Mouse (Mus musculus): ENCODE data around the gene Wfs1. TPM values are rescaled to one million over a fixed set of nuclear protein-coding genes. Genes with fewer than 3 reads are reported as not detected.

The Wfs1 gene
- polyA plus RNA-seq, 1 experiment: 23.5 TPM

GRCm38 (mm10) chr5:36935486-36936473 is 53.2 kb downstream of the Wfs1 start:
- no peaks in the 10 kb centered on the region for H3K27me3 ChIP-seq (ENCODE audit: control insufficient read depth, insufficient read depth, low read length)
- no peak overlapping the region for H3K27ac ChIP-seq (ENCODE audit: insufficient read depth, low read depth, low read length)
- 71% methylated on average over 17 of the region's 17 CpGs for WGBS
- H3K4me3 ChIP-seq (ENCODE audit: low read depth, low read length): no peak overlapping the region
- H3K36me3 ChIP-seq (ENCODE audit: control insufficient read depth, insufficient read depth, low read length): no peaks in the 10 kb centered on the region
- H3K4me1 ChIP-seq (ENCODE audit: control insufficient read depth, insufficient read depth, insufficient read length, low read length): peaks cover 4% of the 10 kb centered on the region
- TF ChIP-seq POLR2A (IDR thresholded peaks at IDR 0.05; ENCODE audit: low read depth, low read length): no peak
- TF ChIP-seq CTCF (IDR thresholded peaks at IDR 0.05; ENCODE audit: extremely low read depth, insufficient read length, insufficient replicate concordance, low read depth, low read length): no peak

DNA sequence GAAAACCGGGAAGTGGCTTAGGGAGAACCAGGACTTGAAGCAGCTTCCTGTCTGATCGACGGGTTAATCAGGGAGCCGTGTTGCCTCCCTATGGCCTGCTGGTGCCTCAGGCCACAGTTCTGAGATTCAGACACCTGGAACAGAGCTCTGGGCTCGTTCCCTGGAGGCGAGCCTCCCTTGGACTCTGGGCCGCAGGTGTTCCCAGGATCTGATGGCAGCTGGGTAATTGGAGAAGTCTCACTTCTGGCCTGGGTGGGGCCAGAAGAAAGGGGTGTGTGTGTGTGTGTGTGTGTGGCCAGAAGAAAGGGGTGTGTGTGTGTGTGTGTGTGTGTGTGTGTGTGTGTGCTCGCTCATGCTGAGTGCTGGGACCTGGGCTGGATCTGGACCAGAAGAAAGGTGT is 55.6 kb downstream of the Wfs1 start:
- H3K27ac ChIP-seq (ENCODE audit: insufficient read depth, low read depth, low read length): no peak overlapping the region
- no peak overlapping the region for H3K4me3 ChIP-seq (ENCODE audit: low read depth, low read length)
- peaks cover 4% of the 10 kb centered on the region for H3K4me1 ChIP-seq (ENCODE audit: control insufficient read depth, insufficient read depth, insufficient read length, low read length)
- TF ChIP-seq CTCF (IDR thresholded peaks at IDR 0.05; ENCODE audit: extremely low read depth, insufficient read length, insufficient replicate concordance, low read depth, low read length): no peak
- TF ChIP-seq POLR2A (IDR thresholded peaks at IDR 0.05; ENCODE audit: low read depth, low read length): no peak
- WGBS: 9% methylated on average over 8 of the region's 8 CpGs
- no peaks in the 10 kb centered on the region for H3K27me3 ChIP-seq (ENCODE audit: control insufficient read depth, insufficient read depth, low read length)
- H3K36me3 ChIP-seq (ENCODE audit: control insufficient read depth, insufficient read depth, low read length): no peaks in the 10 kb centered on the region

- peaks cover 4% of the 10 kb centered on the region for H3K4me1 ChIP-seq (ENCODE audit: control insufficient read depth, insufficient read depth, insufficient read length, low read length)
- no peaks in the 10 kb centered on the region for H3K36me3 ChIP-seq (ENCODE audit: control insufficient read depth, insufficient read depth, low read length)
- TF ChIP-seq CTCF (IDR thresholded peaks at IDR 0.05; ENCODE audit: extremely low read depth, insufficient read length, insufficient replicate concordance, low read depth, low read length): no peak
- no peak for TF ChIP-seq POLR2A (IDR thresholded peaks at IDR 0.05; ENCODE audit: low read depth, low read length)
- H3K4me3 ChIP-seq (ENCODE audit: low read depth, low read length): no peak overlapping the region
- 58% methylated on average over 3 of the region's 3 CpGs for WGBS
- H3K27me3 ChIP-seq (ENCODE audit: control insufficient read depth, insufficient read depth, low read length): no peaks in the 10 kb centered on the region
- H3K27ac ChIP-seq (ENCODE audit: insufficient read depth, low read depth, low read length): no peak overlapping the region
These were observed 59.6 kb downstream of the Wfs1 start for GRCm38 (mm10) chr5:36929376-36929775.

- 48% methylated on average over 4 of the region's 4 CpGs for WGBS
- H3K27me3 ChIP-seq (ENCODE audit: control insufficient read depth, insufficient read depth, low read length): no peaks in the 10 kb centered on the region
- TF ChIP-seq CTCF (IDR thresholded peaks at IDR 0.05; ENCODE audit: extremely low read depth, insufficient read length, insufficient replicate concordance, low read depth, low read length): peak; percentile 49; the same call in 1 of the 2 replicates
- no peak for TF ChIP-seq POLR2A (IDR thresholded peaks at IDR 0.05; ENCODE audit: low read depth, low read length)
These were observed 60.3 kb downstream of the Wfs1 start for GRCm38 (mm10) chr5:36928701-36929100.

GRCm38 (mm10) chr5:36923826-36924700 is 64.9 kb downstream of the Wfs1 start:
- Histone ChIP-seq H3K27ac (ENCODE audit: insufficient read depth, low read depth, low read length) (no peak overlapping the region), H3K4me3 (ENCODE audit: low read depth, low read length) (no peak overlapping the region), H3K4me1 (ENCODE audit: control insufficient read depth, insufficient read depth, insufficient read length, low read length) (no peaks in the 10 kb centered on the region; the same call in 1 of the 2 replicates), H3K36me3 (ENCODE audit: control insufficient read depth, insufficient read depth, low read length) (no peaks in the 10 kb centered on the region), H3K27me3 (ENCODE audit: control insufficient read depth, insufficient read depth, low read length) (no peaks in the 10 kb centered on the region)
- TF ChIP-seq POLR2A (IDR thresholded peaks at IDR 0.05; ENCODE audit: low read depth, low read length): no peak
- no peak for TF ChIP-seq CTCF (IDR thresholded peaks at IDR 0.05; ENCODE audit: extremely low read depth, insufficient read length, insufficient replicate concordance, low read depth, low read length)
- 40% methylated on average over 11 of the region's 11 CpGs for WGBS

More at GRCm38 (mm10) chr5:36928701-36929100, 60.3 kb downstream of the Wfs1 start:
- H3K36me3 ChIP-seq (ENCODE audit: control insufficient read depth, insufficient read depth, low read length): no peaks in the 10 kb centered on the region
- H3K4me1 ChIP-seq (ENCODE audit: control insufficient read depth, insufficient read depth, insufficient read length, low read length): peaks cover 1% of the 10 kb centered on the region
- H3K27ac ChIP-seq (ENCODE audit: insufficient read depth, low read depth, low read length): no peak overlapping the region
- H3K4me3 ChIP-seq (ENCODE audit: low read depth, low read length): no peak overlapping the region

DNA sequence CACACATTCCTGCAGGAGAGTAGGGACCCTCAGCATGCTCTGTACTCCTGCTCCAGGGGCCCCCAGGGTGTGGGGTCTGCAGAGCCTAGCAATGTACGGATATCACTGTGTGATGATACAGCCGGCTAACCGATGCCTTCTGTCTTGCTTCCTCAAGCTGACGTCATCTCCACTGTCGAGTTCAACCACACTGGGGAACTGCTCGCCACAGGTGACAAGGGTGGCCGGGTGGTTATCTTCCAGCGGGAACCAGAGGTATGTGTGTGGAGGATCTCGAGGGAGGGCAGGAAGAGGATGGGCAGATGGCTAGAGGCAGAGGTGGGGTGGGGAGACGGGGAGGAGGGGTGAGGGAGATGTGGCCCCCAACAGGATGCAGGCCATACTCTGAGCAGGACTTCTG is 66.2 kb downstream of the Wfs1 start:
- peaks cover 3% of the 10 kb centered on the region; the same call in 1 of the 2 replicates for H3K4me1 ChIP-seq (ENCODE audit: control insufficient read depth, insufficient read depth, insufficient read length, low read length)
- no peak for TF ChIP-seq POLR2A (IDR thresholded peaks at IDR 0.05; ENCODE audit: low read depth, low read length)
- no peak for TF ChIP-seq CTCF (IDR thresholded peaks at IDR 0.05; ENCODE audit: extremely low read depth, insufficient read length, insufficient replicate concordance, low read depth, low read length)
- H3K36me3 ChIP-seq (ENCODE audit: control insufficient read depth, insufficient read depth, low read length): no peaks in the 10 kb centered on the region
- no peaks in the 10 kb centered on the region for H3K27me3 ChIP-seq (ENCODE audit: control insufficient read depth, insufficient read depth, low read length)
- no peak overlapping the region for H3K27ac ChIP-seq (ENCODE audit: insufficient read depth, low read depth, low read length)
- 53% methylated on average over 10 of the region's 10 CpGs for WGBS
- no peak overlapping the region for H3K4me3 ChIP-seq (ENCODE audit: low read depth, low read length)

Measured in small intestine, adult 2 months (tissue).